Mouse (Mus musculus): Measurements from ENCODE around the gene Esyt2. TPM values are rescaled to one million over a fixed set of nuclear protein-coding genes. Genes with fewer than 3 reads are reported as not detected.

The Esyt2 gene
- polyA plus RNA-seq, 2 experiments from 2014 or later: 45.0 to 63.7 TPM

DNA sequence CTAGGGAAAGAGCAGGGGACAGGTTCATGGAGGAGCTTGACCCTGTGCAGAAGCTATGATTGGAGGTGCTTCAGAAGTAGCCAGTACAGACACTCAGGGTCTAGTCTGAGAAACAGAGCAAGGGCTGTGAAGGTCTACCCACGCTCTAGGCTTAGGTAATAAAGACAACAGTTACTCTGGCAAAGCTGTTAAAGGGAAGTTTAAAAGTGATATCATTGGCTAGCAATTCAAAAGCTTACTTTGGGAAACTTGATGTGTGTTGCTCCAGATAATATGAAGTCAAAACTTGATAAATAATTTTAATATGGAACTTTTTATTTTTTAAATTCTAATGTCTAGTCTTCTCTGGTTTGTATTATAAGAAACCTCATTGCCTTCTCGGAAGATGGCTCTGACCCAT lies 86.3 kb downstream of the Esyt2 start:
- ATAC-seq: no peak

DNA sequence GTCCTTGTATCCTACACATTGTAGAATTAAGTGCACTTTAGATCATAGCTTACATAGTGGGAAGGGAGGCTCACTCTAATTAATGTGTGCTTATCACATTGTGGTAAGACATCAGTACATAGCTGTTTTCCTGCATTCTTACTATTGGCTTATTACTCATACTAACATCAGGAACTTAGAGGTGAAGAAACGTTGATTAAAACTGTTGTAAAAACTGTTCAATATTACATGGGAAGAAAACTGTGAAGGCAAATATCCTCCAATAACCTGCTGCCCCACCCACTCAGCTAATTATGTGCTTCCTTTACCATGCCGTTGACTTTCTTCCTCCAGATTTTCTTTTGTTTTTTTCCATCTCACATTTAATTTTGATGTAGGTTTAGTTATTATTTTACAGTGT lies 87.9 kb downstream of the Esyt2 start:
- ATAC-seq: no peak

DNA sequence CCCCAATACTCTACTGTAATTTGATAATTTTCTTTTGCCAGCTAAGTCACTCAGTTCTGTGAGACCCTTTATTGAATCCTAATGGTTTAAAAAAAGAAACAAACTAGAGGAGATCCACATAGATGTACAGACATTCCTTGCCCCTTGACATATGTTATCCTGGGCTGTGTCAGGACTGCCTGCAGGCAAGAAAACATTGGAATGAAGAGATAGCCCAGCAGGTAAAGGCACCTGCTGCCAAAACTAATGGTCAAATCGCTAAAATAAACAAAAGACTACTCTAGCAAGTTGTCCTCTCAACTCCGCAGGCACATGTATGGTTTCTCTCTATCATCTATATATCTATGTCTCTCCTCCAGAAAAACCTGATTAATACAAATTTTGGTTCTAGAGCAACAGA lies 102.1 kb downstream of the Esyt2 start:
- no peak for ATAC-seq

DNA sequence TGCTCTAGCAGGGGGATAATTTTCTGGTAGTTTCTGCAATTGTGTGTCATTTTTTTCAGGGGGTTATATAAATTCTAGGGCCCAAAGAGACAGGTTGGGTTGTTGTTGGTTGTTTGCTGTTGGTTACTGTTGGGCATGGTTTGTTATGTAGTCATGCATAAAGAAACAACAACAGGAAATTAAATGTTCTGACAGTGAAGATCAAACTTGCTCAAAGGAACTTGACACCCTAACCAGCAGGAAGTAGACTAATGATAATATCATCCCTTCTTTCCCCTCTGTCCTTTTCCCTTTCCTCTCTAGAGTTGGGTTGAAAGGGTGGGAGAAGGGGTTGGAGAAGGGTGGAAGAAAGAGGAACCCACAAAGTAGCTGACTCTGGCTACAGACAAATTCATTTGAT lies 103.0 kb downstream of the Esyt2 start:
- ATAC-seq: peak; percentile 46

DNA sequence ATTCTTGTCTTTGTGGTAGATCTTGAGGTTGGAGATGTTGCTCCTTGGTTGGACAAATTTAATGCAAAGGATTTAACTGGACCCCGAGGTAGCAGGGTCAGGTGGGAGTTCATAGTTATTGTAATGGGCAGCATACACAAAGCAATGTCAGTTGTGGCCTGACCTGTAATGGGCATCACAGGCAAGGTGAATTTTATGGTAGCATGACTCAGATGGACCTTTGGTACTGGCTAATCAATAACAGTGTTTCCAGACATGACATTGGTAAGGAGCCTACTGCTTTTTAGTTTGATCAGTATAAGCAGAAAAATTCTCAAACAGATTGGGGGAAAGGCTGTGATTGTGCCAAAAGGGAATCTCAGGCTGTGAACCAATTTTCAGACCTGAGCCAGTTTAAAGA lies 105.8 kb downstream of the Esyt2 start:
- no peak for ATAC-seq

DNA sequence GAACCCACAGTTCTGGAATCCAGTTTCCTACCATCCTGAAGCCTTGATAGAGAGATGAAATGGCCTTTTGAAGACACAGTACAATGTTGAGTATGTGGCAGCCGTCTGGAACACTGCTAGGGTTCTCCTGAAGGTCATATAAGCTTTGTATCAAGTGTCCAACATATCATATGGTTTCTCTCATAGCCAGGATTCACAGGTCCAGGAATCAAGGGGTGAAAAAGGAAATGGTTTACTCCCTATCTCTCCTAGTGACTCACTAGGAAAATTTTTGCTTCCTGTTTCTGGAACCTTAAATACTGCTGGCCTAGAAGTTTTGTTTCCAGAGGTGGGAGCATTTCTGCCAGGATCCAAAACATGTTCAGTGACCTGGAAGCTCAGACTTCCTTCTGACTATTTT lies 108.9 kb downstream of the Esyt2 start:
- no peak for ATAC-seq

DNA sequence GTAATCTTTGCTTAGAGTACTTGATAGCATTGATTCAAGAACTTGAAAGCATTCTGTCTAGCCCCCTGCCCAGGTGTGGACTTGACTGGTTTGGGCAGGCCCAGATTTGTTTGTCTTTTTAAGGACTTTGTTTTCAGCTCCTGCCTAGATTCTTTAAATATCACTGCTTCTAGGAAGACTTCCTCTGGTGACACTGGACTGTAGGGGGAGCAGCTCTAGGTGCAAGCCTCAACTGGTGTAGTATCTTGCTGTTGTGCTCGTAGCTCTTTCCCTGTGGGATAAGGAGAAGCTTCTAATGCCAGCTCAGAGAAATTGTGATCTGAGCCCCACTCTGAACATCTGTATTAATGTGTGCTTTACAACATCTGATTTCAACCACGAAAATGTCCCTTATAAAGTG lies 113.3 kb downstream of the Esyt2 start:
- no peak for ATAC-seq

DNA sequence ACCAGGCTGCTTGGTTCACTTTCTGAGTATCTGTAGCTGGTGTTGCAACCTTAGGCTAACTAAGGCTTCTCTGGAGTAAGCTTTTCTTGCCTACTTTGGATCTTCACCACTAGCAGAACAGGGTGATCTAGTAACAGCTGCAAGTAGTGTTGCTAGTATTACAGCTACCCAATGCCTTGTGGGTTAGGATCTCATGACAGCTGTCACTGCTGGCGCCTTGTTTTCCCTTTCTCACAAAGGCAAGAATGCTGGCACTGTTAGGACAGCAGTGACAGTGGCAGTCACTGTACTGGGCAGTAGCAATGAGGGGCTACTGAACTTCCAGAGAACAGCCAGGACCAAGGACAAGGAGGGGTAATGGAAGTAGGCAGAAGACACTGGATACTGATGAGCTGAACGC lies 114.3 kb downstream of the Esyt2 start:
- no peak for ATAC-seq

DNA sequence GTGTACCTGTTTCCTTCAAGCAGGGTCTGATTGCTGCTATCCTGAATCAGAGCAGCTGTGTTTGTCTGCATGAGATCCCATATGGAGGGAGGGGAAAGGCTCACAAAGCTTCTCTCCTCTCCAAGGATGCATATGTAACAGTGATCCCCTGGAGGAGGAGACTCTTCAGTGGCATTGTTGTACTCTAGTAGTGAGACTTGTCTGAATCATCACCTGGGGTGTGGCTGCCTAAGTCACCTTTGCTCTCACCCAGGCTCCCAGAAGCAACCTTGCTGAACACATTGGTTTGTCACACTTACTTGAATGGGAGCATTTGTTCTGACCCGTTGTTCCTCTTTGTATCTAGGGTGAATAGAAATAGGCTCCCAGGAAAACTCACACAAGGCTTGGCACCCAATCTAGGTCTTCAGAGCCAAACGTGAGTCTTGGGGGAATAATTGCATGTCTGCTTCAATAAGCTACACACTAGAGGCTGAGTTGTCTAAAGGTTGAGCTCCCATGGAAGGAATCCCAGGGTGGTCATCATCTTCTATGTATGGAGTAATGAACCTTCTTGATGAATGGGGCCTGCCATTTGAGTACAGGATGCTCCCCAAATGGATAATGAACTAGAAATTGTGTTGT lies 115.2 kb downstream of the Esyt2 start:
- ATAC-seq: no peak

DNA sequence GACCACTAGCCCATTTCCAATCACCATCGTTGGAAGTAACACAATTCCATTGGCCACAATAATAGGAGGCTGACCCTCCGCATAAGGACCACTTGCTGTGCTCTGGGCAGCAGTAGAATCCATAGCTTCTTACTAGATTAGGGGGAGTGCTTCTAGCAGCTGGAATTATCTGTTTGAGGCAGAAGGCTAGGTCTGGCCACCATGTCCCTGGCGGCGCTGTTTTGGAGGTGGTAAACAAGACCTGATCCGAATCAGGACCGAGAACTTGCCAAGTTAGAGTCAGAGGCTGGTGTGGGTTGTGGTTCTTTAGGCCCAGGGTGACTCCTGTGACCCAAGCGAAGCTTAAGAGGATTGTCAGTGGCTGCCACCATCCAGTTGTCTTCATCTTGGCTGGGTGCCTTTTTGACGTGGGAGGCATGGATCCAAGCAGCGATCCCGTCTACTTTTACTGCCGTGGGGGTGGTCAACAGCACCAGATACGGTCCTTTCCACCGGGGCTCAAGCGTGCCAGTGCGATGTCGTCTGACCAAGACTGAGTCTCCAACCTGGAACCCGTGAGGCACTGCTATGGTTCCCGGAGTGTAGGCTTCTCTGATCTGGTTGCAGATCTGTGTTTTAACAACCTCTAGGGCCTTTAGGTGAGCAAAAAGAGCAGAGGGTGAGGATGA lies 123.2 kb downstream of the Esyt2 start:
- ATAC-seq: no peak

DNA sequence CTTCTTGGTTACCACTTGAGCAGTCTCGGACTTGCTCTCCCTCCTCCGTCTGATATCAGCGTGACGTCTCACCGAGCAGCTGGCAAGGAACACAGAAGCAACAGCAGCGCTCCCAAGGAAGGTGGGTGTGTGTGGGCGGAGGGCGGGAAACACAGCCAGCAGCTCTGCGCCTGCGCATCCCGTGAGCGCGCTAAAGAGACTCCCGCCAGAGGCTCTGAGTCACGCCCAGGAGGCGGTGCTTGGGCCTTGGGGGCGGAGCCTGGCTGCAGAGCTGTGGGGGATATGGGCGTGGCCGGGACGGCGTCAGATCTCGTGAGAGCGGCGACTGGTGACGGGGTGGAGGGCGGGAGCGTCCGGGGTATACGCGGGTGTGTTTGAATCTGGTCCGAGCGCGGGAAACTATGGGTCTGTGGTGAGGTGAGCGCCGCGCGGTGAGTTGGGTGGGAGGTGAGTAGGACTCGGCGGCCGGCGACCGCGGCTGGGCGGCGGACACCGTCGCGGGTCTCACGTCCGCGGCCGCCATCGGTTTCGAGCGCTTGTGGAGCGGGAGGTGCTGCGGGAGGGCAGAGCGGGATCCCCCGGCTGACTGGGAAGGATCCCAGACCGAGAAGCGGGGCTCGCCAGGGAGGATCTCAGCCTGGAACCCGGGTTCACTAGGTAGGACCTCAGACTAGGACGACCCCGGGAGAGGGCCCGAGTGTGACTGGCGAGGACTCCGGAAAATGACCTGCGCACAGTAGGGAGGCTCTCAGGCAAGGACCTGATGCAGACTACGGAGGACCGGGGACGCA lies 124.2 kb downstream of the Esyt2 start, which contains the start of gene Ncapg2:
Gene Ncapg2 (plus strand): TSS at position 358 of the 791 bp plus-strand sequence.
- ATAC-seq: peak; percentile 99

DNA sequence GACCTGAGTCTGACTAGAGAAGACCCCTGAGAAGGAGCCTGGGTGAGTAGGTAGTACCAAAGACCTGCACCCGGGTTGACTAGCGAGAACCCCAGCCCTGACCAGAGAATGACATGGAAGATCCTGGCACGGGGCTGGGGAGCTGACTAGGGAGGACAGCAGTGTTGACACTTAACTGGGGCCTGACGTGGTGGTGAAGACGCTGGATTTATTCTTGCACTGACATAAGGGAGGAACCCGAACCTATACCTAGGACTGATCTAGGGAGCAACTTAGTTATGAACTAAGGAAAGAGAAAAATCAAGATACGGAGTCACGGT lies 124.8 kb downstream of the Esyt2 start:
- no peak for ATAC-seq

DNA sequence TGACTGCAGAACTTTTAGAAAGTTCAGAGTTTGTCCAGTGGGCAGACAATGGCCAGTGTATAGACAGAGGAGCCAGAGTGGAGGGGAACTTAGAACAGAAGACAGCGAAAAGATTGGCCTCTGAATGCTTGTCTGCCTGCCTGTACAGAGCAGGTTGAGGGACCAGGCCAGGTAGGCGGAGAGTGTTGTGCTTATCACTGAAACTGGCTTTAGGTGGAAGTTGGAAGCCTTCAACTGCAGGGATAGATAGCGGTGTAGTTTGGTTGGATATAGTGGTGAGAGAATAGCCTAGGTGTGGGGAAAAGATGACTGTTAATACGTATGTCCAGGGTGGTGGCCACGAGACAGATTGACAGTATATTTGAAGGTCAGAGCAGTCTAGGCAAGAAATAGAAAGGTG lies 126.9 kb downstream of the Esyt2 start:
- ATAC-seq: no peak

DNA sequence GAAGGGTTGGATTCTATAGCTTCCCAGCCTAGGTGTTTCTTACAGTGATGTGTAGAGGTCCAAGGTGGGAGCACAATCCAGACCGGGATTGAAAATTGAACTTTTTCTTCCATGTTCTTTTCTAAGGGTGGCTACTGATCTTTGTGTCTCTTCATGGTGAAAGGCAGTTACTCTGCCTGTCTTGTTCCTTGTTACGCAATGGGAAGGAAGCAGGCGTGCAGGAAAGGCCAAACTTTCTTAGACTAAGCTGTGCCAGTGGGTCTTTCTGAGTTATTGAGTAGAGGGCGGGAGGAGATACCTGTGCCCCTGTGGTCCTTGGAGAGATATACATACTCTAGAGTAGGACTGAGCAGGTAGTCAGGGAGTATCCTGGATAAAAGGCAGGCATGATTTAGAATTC lies 133.9 kb downstream of the Esyt2 start:
- no peak for ATAC-seq

DNA sequence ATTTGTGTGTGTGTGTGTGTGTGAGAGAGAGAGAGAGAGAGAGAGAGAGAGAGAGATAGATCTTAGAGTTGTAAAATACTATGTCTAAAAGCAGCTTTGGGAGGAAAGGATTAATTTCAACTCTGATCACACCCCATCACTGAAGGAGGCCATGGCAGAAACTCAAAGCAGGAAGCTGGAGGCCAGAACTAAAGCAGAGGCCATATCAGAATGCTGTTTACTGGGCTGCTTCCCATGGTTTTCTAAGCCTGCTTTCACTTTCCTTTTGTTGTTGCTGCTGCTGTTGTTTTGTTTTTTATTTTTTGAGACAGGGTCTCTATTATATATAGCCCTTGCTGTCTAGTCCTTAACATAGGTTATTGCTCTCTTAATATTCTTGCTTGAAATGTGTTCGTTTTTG lies 135.5 kb downstream of the Esyt2 start:
- peak; percentile 77 for ATAC-seq

DNA sequence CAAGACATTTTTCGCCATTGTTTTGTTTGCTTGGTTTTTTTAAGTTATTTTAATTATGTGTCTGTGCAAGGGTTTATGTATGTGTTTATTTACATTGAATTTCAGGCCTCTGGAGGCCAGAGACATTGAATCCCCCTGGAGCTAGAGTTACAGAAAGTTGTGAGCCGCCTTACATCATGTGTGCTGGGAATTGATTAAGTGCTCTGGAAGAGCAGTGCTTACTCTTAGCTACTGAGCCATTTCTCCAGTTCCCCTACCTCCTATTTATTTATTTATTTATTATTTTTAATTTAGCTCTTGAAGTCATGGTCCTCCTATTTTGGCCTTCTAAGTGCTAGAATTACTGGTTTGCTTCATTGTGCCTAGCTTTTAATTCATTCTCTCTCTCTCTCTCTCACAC lies 140.7 kb downstream of the Esyt2 start:
- ATAC-seq: no peak

DNA sequence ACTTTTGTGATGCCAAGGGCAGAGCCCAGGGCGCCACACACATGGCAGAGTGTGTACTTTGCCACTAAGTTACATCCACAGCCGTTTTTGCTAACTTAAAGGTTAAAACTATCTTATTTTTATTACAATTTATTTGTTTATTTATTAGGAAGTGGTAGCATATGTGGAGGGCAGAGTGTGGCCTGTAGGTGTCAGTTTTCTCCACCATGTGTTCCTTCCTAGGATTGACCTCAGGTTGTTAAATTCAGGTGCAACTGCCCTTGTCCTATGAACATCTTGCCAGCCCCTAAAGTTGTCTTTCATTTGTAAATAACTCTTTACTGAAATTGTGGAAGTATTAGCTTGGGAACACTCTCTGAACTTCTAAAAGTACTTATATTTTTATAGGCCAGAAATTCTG lies 144.4 kb downstream of the Esyt2 start:
- ATAC-seq: no peak

DNA sequence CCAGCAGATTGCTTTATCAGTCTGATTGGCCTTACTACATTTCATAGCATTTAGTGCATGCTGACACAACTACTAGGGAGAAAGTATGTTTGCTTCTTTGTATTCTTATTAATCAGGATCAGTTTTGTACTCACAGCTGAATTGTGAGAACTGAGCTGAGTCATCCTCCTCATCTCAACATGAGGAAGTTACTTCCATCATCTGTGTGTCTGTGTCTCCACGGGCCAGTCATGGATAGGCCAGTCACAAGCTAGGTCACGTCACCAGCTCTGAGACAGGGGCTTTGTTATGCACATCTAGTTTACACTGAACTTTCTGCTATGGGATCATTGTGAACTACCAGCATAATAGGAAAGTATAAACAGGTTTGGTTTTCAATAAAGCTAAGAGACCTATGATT lies 152.7 kb downstream of the Esyt2 start:
- ATAC-seq: no peak

DNA sequence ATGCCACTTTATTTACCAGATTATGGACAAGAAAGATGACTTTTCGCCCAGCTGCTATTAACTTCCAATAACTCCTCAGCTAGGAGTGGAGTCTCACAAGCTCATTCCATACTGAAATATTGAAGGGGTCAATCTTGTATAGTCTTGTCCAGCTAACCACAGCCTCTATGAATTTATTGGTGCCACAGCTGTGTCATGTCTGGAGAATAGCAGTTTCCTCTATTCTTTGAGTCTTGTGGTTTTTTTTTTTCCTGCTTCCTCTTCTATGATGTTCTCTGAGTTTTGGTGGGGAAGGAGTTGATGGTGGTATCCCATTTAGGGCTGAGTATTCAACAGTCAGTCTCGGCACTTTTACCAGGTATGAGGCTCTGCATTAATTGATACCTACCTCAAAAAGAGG lies 154.2 kb downstream of the Esyt2 start:
- ATAC-seq: no peak

DNA sequence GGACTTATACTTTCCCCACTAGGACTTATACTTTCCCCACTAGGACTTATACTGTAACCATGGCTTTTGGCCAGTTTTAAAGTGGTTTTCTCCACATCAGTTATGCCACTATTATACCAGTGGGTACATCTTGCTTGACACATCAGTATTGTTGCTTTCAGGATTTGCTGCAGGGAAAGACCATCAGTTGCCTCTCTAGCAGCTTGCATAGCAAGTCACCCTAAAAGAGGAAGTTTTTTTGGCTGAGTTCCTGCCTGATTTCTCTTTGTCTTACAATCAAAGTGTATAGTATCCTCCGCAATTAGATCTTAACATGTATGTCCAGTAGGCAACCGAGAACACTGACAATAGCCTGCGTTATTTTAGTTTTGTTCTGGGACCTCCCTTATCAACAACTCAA lies 155.1 kb downstream of the Esyt2 start:
- no peak for ATAC-seq

DNA sequence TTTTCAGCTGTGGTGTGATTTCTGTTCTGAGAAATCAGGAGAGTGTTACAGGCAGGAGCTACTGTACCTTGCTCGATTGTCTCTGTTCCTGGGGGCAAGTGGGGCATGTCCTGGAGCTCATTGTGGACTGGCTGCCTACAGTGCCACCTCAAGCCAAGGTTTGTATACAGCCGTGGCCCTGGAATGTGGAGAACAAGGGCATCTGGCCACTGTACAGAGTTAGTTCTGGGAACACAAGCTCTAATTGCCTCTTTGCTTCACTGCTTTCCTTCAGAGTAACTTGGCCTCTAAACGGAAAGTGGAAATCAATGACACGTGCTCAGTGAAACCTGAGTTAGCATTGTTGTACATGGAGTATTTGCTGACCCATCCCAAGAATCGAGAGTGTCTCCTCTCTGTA lies 157.6 kb downstream of the Esyt2 start:
- no peak for ATAC-seq

Data from CD4-positive, CD25-positive, alpha-beta regulatory T cell, adult 4 months (primary cell).